Mouse (Mus musculus): Measurements from ENCODE around the gene Cnot4.

DNA sequence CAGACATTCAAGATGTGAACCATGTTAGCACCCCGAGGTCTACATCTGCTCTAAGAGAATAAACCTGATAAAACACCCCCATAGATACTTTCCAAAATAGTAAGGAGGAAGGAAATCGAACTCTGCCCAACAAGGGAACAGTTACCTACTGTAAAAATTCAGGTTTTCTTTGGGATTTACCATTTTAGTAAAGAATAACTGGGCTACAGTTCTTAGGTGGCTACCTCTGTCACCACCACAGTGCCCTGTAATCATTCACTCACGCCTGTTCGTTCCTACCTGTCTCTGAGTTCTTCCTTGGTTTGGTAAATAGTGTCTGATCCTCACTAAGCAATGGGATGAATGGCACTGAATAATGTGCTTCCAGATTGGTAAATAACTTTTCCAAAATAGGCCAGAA, 102.7 kb downstream of the Cnot4 start:
- TF ChIP-seq CTCF (IDR thresholded peaks at IDR 0.05; ENCODE audit: low read depth) (no peak), EP300 (optimal IDR thresholded peaks at IDR 0.05) (no peak)

All from stomach, postnatal 0 days (tissue).